Mouse (Mus musculus) mesoderm, embryonic 11.5 days (tissue): Measurements from ENCODE around the gene Marcksl1.

Source experiments
- DNase-seq: peaks from one replicate; pipeline ENCODE4 v3.0.0-alpha.2; 2012; ENCODE audit warnings: low read depth, low spot score

Gene Marcksl1

DNA sequence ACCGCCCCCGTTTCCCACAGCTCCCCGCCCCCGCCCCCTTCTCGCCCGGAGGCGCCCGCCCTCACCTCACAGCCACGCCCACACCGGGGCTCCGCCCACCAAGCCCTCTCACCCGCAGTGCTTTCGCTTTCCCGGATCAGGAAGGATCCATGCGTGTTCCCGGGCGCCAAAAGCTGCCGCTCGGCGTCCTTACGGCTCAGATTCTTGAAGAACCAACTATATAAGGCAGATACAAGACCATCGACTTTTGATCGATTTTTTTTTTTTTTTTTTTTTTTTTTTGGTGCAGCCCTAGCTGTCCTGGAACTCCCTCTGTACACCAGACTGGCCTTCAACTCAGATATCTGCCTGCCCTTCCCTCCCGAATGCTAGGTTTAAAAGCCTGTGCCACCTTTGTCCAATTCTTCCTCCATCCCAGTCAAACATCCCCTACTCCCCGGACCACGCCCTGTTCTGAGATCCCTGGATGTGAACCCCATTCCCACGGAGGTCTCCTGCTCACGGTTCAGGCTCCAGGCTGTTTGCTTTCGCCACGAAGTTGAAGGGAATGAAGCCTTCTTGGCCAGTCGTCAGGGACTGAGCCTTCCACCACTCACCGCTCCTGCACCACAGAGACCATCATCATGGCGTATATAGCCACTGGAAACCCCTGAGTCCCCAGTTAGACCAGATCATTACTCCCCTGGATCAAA lies 43.3 kb downstream of the Marcksl1 start:
- DNase-seq: peak; percentile 93

DNA sequence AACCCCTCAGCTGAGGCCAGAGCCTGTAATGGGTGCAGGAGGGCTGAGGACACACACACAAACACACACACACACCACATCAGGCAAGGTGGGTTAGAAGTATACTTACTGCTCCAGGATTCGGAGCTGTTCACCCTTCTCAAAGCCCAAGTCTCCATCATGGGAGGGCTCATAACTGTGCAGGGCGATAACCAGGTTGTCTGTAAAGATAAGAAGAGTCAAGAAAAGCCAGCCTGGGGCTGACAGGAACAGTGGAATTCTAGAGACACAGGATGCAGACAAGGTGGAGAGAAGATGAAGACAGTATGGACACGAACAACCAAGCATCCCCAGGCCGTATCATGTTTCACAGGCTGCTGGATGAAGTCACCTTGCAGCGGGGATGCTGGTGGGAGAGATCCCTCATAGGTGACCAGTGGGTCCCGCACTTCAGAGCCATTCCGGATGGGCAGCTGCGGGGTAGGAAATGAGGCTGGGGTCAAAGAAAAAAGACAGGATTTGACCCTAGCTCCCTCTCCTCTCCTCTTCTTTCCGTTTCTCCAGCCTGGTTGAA lies 44.0 kb downstream of the Marcksl1 start:
- no peak for DNase-seq

DNA sequence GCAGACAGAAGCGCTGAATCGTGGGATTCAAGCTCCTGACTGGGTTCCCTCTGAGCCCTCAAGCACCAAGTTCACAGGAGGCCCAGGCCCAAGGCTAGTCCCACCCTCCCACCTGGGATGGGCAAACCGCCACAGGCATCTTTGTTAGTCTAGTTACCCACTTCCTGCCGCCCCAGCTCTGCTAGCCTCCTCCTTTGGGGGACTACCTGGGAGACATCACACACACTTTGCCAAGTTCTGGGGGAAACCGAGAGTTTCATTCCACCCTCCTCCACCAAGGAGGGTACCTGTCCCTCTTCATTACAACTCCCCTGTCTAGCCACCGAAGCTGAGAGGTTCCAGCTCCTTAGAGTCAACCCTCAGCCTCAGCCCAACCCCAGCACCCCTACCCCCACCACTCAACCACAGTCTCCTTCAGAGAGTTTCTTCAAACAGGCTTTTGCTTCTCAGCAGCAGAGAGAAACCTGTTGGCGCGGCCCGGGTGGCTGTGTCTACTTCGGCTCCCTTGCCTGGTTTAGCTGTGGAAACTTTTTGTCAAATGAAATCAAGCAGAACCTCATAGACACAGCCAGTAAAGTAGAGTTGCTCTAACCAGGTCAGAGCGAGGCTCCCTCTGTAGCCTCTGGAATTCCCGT lies 45.1 kb downstream of the Marcksl1 start:
- DNase-seq: no peak

DNA sequence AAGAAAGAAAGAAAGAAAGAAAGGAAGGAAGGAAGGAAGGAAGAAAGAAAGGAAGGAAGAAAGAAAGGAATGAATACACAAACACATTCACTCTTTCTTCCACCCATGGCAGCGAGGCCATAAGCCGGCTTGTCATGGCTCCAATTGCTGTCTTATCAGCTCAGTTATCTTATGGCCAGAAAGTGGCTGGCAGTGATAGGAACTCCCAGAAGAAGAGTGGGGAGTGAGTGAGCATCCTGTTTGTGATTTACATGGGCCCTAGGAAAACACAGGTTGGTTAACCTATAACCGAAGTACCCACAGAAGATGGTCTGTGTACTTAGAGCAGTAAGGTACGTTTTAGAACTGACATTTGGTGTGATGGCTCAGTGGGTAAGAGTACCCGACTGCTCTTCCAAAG lies 47.8 kb downstream of the Marcksl1 start:
- DNase-seq: no peak

DNA sequence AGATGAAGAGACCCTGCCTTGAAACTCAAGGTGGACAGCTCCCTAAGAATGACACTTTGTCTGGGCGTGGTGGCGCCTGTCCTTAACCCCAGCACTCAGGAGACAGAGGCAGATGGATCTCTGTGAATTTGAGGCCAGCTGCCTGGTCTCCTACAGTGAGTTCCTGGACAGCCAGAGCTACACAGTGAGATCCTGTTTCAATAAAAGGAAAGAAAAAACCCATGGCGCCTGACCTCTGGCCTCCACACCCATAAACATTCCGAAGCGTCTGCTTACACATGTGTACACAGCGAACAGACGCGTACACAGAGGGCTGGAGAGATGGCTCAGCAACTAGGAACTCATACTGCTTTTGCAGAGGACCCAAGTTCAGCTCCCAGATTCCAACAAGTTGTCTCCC lies 50.3 kb downstream of the Marcksl1 start:
- DNase-seq: peak; percentile 86

DNA sequence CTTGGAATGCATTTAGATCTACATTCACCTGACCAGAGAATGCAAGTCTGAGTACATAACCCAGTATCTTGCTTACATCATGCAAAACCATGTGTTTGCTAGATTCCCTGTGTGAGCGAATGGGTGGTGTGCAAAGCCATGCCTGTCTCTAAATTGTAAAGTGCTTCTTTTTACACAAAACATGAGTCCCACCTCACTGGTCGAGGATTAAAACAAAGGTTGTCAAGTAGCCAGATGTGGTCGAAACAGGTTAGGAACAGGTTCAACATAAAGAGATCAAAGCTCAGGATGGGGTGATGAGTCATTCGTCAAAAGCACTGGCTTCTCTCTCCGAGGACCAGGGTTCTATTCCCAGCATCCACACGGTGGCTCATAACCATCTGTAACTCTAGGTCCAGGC lies 51.8 kb downstream of the Marcksl1 start:
- DNase-seq: no peak
